Mouse (Mus musculus): ENCODE measurements around the gene Trpv4.

DNA sequence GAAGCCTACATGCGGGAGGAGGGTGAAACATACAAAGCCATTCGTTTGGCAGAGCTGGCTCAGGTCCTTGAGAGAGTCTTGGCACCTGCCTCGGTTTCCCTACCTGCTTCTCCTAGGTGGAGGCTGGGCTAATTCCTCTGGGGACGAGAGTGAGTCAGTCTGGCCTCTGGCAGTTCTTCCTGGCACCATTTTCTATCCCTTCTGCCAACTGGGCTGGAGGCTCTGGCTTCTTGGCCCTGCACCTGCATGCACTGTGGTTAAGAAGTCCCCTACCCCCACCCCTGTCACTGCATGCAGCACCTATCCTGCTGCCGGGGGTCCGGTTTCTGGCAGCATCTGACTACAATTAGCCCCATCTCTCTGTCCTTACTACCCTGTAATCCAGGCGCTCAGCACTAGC is 82.7 kb downstream of the Trpv4 start:
- TF ChIP-seq GATA1 (IDR thresholded peaks at IDR 0.05; ENCODE audit: borderline replicate concordance, low read length) (no peak), FLI1 (IDR thresholded peaks at IDR 0.05; ENCODE audit: low read length) (no peak)

Measured in megakaryocyte, embryonic 14.5 days (primary cell).